Mouse (Mus musculus) hindbrain, embryonic 15.5 days (tissue): Measurements from ENCODE around the gene Uqcr11. TPM values are rescaled to one million over a fixed set of nuclear protein-coding genes. Genes with fewer than 3 reads are reported as not detected.
A peak's percentile ranks its signal among the peaks of the same experiment; 100 is the strongest.

Source experiments
- ATAC-seq: fragments of 200-750 bp; cut with Nextera tagmentation; 2 replicates; pipeline ENCODE4 v1.8.0; 2017; ENCODE audit warnings: low read depth, moderate number of reproducible peaks, moderate TSS enrichment; ENCODE audit not compliant: low FRiP score
- H3K27ac ChIP-seq: fragments of 300-500 bp; sonication (generic); replicated peaks from 2 replicates; pipeline ENCODE4 v1.5.1; 2015; ENCODE audit warnings: mild to moderate bottlenecking, inconsistent platforms
- H3K27me3 ChIP-seq: fragments of 300-500 bp; sonication (generic); 2 replicates; pipeline ENCODE4 v1.6.1; 2015; ENCODE audit warnings: control low read depth, inconsistent platforms
- H3K36me3 ChIP-seq: fragments of 300-500 bp; sonication (generic); 2 replicates; pipeline ENCODE4 v1.6.1; 2015; ENCODE audit warnings: control low read depth, inconsistent platforms
- H3K4me1 ChIP-seq: fragments of 300-500 bp; sonication (generic); replicated peaks from 2 replicates; pipeline ENCODE4 v1.6.1; 2015; ENCODE audit warnings: control low read depth, inconsistent platforms
- H3K4me2 ChIP-seq: fragments of 300-500 bp; sonication (generic); 2 replicates; pipeline ENCODE4 v1.6.1; 2015; ENCODE audit warnings: moderate library complexity, mild to moderate bottlenecking, inconsistent platforms
- H3K4me3 ChIP-seq: fragments of 300-500 bp; sonication (generic); 2 replicates; pipeline ENCODE4 v1.5.1; 2015; ENCODE audit warnings: mild to moderate bottlenecking, inconsistent platforms
- H3K9ac ChIP-seq: fragments of 300-500 bp; sonication (generic); 2 replicates; pipeline ENCODE4 v1.6.1; 2015; ENCODE audit warnings: inconsistent platforms
- H3K9me3 ChIP-seq: fragments of 300-500 bp; sonication (generic); 2 replicates; pipeline ENCODE4 v1.6.1; 2016; ENCODE audit warnings: control low read depth, inconsistent platforms
- WGBS: fragments of 180-500 bp; shearing (Covaris S2); methylation state at CpG from one replicate; pipeline ENCODE4 v1.1.7; 2015; 5-methylcytosine and 5-hydroxymethylcytosine counted together
- polyA plus RNA-seq: library from polyadenylated mRNA; unstranded; fragments of >200 nt; fragmentation: Nextera tagmentation; extraction: Ambion mirVana; gene quantifications from 2 replicates; pipeline ENCODE4 v1.2.1, GENCODE M21; 2015

Uqcr11 gene
- polyA plus RNA-seq, 1 experiment from 2014 or later = 711 TPM

GRCm38 (mm10) chr10:80405481-80406173 is 1.0 kb downstream of the Uqcr11 start:
- H3K27me3 ChIP-seq = no peaks in the 10 kb centered on the region
- peak overlapping the region; percentile 75 for H3K9ac ChIP-seq
- peak overlapping the region; percentile 63 for H3K4me3 ChIP-seq
- WGBS = 56% methylated on average over 10 of the region's 10 CpGs
- no peak for ATAC-seq
- peak overlapping the region; percentile 83 for H3K4me2 ChIP-seq
- peaks cover 35% of the 10 kb centered on the region for H3K36me3 ChIP-seq
- peak overlapping the region; percentile 80; the same call in 1 of the 2 replicates for H3K27ac ChIP-seq
- no peaks in the 10 kb centered on the region for H3K9me3 ChIP-seq
- H3K4me1 ChIP-seq = peaks cover 30% of the 10 kb centered on the region

DNA sequence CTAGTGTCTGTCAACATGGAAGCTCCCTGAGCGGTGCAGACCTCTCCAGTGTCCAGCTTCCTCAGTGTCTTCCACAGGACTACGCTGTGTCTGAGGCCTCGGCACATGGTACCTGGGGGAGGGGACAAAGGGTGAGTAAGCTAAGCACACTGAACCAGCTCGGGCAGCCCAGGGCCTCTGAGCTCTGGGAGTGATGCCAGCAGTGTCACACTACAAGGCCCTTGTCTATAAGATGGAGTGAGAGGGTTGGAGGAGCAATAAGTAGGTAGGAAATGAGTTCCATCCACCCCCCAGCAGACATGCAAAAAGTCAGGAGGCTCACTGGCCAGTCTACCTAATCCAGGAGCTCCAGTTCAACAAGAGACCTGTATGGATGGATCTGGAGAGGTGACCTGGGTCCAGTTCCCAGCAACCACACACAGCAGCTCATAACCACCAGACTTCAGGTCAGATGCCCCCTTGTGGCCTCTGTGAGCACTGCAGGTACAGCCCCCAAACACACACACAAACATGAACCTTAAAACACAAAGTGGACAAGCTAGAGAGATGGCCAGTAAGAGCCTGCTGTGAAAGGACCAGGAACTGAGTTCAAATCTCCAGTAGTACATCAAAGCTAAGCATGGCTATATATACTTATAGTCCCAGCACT is 3.5 kb downstream of the Uqcr11 start:
- Histone ChIP-seq H3K36me3 (peaks cover 27% of the 10 kb centered on the region), H3K9ac (no peak overlapping the region), H3K4me1 (peaks cover 38% of the 10 kb centered on the region), H3K27ac (no peak overlapping the region), H3K9me3 (no peaks in the 10 kb centered on the region), H3K4me3 (no peak overlapping the region), H3K4me2 (no peak overlapping the region), H3K27me3 (no peaks in the 10 kb centered on the region)
- WGBS = 93% methylated on average over 4 of the region's 4 CpGs
- ATAC-seq = no peak

DNA sequence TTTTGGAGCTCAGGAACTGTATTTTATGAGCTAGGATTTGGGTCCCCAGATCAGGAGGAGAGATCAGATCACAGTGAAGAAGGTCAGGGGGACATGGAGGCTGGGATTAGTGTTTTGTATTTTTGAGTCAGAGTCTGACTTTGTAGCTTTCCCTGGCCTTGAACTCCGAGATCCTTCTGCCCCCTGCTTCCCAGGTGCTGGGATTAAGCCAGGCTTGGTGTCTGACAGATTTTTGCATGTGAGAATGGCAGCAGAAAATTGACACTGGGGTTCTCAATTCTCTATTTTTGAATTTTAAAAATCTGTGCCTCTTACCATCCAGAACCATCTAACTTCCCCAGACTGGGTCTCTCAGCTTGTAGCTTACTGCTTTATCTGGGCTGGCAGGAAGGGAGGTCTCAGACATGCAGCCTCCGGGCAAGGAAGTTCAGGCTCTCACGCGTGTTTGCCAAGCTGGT is 5.9 kb downstream of the Uqcr11 start:
- Histone ChIP-seq H3K9ac (peak overlapping the region; percentile 55), H3K4me2 (peak overlapping the region; percentile 89), H3K27me3 (no peaks in the 10 kb centered on the region), H3K27ac (peak overlapping the region; percentile 87; the same call in 1 of the 2 replicates), H3K4me1 (peaks cover 45% of the 10 kb centered on the region), H3K4me3 (no peak overlapping the region), H3K36me3 (peaks cover 27% of the 10 kb centered on the region), H3K9me3 (no peaks in the 10 kb centered on the region)
- no peak for ATAC-seq
- 87% methylated on average over 4 of the region's 4 CpGs for WGBS

- Histone ChIP-seq H3K27ac (peak overlapping the region; percentile 87), H3K36me3 (peaks cover 33% of the 10 kb centered on the region), H3K9me3 (no peaks in the 10 kb centered on the region), H3K4me3 (peak overlapping the region; percentile 65), H3K9ac (peak overlapping the region; percentile 55), H3K27me3 (no peaks in the 10 kb centered on the region), H3K4me2 (peak overlapping the region; percentile 89), H3K4me1 (peaks cover 39% of the 10 kb centered on the region)
- 13% methylated on average over 17 of the region's 17 CpGs for WGBS
- no peak for ATAC-seq
Observed at GRCm38 (mm10) chr10:80399973-80400703, 6.5 kb downstream of the Uqcr11 start.

DNA sequence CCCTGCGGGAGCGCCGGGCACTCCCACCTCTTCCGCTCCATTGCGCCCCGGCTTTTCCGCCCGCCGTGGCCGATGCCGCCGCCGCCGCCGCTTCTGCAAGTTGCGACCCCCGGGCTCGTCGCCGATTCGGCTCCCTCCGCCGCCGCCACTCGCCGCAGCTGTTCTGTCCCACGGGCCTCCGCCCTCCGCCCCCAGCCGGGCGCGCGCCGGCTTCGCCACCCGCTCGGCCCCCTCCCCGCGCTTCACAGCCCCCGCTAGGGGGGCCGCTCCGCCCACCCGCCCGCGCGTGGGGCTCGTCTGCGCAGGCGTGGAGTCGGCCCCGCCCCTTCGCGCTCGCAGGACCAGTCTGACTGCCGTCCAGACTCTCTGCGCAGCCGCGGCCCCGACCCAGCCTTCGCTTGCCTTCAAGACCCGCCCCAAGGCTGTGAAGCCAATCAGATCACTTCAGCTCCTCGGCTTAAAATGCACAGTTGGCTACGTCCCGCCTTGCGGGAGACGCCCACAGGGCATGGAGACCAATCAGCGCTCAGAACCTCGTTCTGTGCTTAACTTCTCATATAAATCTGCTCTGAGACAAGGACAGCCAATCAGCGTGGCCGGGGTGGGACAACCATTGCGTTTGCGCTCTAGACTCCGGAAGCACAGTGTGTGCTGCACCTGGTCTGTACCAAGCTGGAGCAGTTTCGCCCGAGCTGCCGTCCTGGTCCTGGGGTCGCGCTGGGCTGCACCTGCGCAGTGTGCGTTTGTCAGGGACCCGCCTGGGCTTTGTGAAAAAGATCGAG is 7.2 kb downstream of the Uqcr11 start, which contains the start of gene Mbd3:
Gene Mbd3, minus strand, starts transcription at position 360 of the 782 bp plus-strand sequence.
- no peaks in the 10 kb centered on the region for H3K9me3 ChIP-seq
- peaks cover 33% of the 10 kb centered on the region for H3K4me1 ChIP-seq
- under 1% methylated on average over 75 of the region's 82 CpGs for WGBS
- H3K4me3 ChIP-seq = peak within 1 kb of the TSS; percentile 65
- peak within 1 kb of the TSS; percentile 99 for H3K27ac ChIP-seq
- no peaks in the 10 kb centered on the region for H3K27me3 ChIP-seq
- ATAC-seq = peak; percentile 98
- peaks cover 41% of the 10 kb centered on the region for H3K36me3 ChIP-seq
- H3K4me2 ChIP-seq = peak within 1 kb of the TSS; percentile 89
- H3K9ac ChIP-seq = peak within 1 kb of the TSS; percentile 93

- H3K9me3 ChIP-seq = no peaks in the 10 kb centered on the region
- peak overlapping the region; percentile 65 for H3K4me3 ChIP-seq
- peak overlapping the region; percentile 99 for H3K27ac ChIP-seq
- H3K27me3 ChIP-seq = no peaks in the 10 kb centered on the region
- peak; percentile 79 for ATAC-seq
- H3K9ac ChIP-seq = peak overlapping the region; percentile 93
- H3K4me2 ChIP-seq = peak overlapping the region; percentile 89
- WGBS = under 1% methylated on average over 59 of the region's 59 CpGs
- H3K4me1 ChIP-seq = peaks cover 33% of the 10 kb centered on the region
- peaks cover 45% of the 10 kb centered on the region for H3K36me3 ChIP-seq
Observed at GRCm38 (mm10) chr10:80398719-80399190, 7.9 kb downstream of the Uqcr11 start.

DNA sequence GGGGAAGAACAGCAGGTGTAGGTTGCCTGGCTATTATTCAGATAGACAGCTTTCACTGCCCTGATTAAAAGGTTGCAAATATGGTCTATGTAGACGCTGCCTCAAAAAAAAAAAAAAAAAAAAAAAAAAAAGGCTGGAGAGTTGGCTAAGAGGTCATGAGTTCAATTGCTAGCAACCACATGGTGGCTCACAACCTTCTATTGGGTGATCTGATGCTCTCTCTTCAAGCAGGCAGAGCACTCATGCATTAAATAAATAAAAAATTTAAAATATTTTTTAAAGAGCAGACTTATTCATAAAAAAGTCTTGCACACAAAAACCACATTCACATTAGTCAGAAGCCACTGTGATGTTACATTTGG is 8.5 kb downstream of the Uqcr11 start:
- Histone ChIP-seq H3K4me3 (peak overlapping the region; percentile 65), H3K27ac (peak overlapping the region; percentile 99), H3K36me3 (peaks cover 45% of the 10 kb centered on the region), H3K9me3 (no peaks in the 10 kb centered on the region), H3K27me3 (no peaks in the 10 kb centered on the region), H3K4me1 (peaks cover 33% of the 10 kb centered on the region), H3K9ac (peak overlapping the region; percentile 93), H3K4me2 (peak overlapping the region; percentile 89)
- ATAC-seq = no peak
- WGBS = 0% methylated on average over 1 of the region's 1 CpGs

- Histone ChIP-seq H3K4me1 (peaks cover 33% of the 10 kb centered on the region), H3K27me3 (no peaks in the 10 kb centered on the region), H3K27ac (peak overlapping the region; percentile 99), H3K36me3 (peaks cover 45% of the 10 kb centered on the region), H3K4me3 (peak overlapping the region; percentile 65), H3K9ac (peak overlapping the region; percentile 93), H3K4me2 (peak overlapping the region; percentile 89), H3K9me3 (no peaks in the 10 kb centered on the region)
- ATAC-seq = no peak
- WGBS = 36% methylated on average over 8 of the region's 8 CpGs
Observed at GRCm38 (mm10) chr10:80397524-80398173, 9.0 kb downstream of the Uqcr11 start.

- no peak for ATAC-seq
- Histone ChIP-seq H3K4me2 (peak overlapping the region; percentile 89), H3K4me3 (peak overlapping the region; percentile 65), H3K4me1 (peaks cover 33% of the 10 kb centered on the region), H3K9ac (peak overlapping the region; percentile 93; the same call in 1 of the 2 replicates), H3K27me3 (no peaks in the 10 kb centered on the region), H3K36me3 (peaks cover 46% of the 10 kb centered on the region), H3K9me3 (no peaks in the 10 kb centered on the region), H3K27ac (peak overlapping the region; percentile 99)
- 87% methylated on average over 11 of the region's 11 CpGs for WGBS
Observed at GRCm38 (mm10) chr10:80396822-80397523, 9.7 kb downstream of the Uqcr11 start.

GRCm38 (mm10) chr10:80395025-80395627 is 11.5 kb downstream of the Uqcr11 start:
- Histone ChIP-seq H3K4me3 (no peak overlapping the region), H3K9me3 (no peaks in the 10 kb centered on the region), H3K9ac (no peak overlapping the region), H3K4me1 (peaks cover 22% of the 10 kb centered on the region), H3K4me2 (no peak overlapping the region), H3K36me3 (peaks cover 47% of the 10 kb centered on the region), H3K27ac (no peak overlapping the region), H3K27me3 (no peaks in the 10 kb centered on the region)
- WGBS = 94% methylated on average over 35 of the region's 35 CpGs
- no peak for ATAC-seq
